Mouse (Mus musculus) E14TG2a.4 (cell line): ENCODE measurements around the gene Ckap4.

Source experiments
- CTCF ChIP-seq: conservative IDR thresholded peaks from 2 replicates; pipeline ENCODE4 v1.5.1; 2014; ENCODE audit warnings: low read length
- NANOG ChIP-seq: IDR thresholded peaks from 2 replicates; pipeline ENCODE4 v1.6.1; 2014; ENCODE audit warnings: borderline replicate concordance, low read length, mixed read lengths
- POU5F1 ChIP-seq: IDR thresholded peaks from 2 replicates; pipeline ENCODE4 v1.6.1; 2014; ENCODE audit warnings: low read length, borderline replicate concordance

DNA sequence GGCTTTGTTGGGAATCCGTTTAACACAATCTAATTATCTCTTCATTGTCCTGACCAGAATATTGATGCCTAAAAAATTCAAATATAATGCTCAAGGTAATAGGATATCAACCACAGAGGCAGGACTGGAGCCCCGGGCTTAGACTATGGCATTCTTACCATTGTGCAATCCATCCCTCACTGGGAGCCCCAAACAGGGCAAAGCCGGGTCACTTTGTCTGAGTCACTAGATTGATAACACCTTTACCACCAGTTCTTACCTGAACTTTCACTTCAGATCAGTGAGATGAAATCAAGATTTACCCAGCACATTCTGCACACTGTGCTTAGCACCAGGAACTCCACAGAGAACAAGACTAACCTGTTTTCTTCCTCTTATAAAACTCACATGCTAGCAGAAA, 50.3 kb downstream of the Ckap4 start:
- no peak for TF ChIP-seq CTCF
- TF ChIP-seq NANOG: no peak
- no peak for TF ChIP-seq POU5F1
